Comparison of ENCODE assay signal across 13 mouse cellular contexts in the genomic region with DNA sequence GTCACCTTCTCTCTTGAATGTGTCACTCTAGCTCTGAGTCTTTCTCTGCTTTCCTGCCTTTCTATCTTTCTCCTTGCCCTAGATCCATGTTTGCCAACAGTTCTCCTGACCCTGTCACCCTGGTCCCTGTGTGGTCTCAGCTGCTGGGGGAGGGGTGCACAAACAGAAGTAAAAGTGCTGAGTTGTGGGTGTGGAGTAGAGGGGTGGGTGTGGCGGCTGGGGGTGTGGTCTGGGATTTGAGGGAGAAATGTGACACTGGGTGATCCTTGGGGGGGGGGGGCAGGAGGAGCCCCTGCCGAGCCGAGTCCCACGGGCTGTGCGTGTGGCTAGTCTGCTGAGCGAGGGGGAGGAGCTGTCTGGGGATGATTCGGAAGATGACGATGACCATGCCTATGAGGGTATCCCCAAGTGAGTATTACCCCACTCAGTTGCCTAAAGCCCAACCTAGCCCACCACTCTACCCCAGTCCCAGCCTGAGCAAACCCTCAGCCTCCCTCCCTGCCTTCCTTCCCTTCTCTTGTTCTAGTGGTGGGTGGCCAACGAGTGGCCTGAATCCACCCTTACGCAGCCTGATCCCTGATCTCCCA. TPM values are rescaled to one million over a fixed set of nuclear protein-coding genes. Genes with fewer than 3 reads are reported as not detected.
DNase-seq lines count a peak whose midpoint lies in the region; ATAC-seq lines count a peak whose summit lies in the region.
"Had no signal": no experiment of that assay in that cellular context is flagged by ENCODE, and none has a peak within 500 bp of the region (broad histone marks: within the 10 kb centered on the region; RNA-seq: fewer than 3 reads in every experiment).

No protein-coding gene starts in this region.

- no peak overlapping the region for H3K9ac ChIP-seq in forebrain, embryonic 13.5 days
- H3K9ac ChIP-seq in kidney, embryonic 16.5 days (replicated peaks; ENCODE audit: low read length) = peak overlapping the region; percentile 22; the same call in 1 of the 2 replicates
- H3K9ac ChIP-seq in intestine, embryonic 16.5 days (ENCODE audit: low read depth, low read length) = no peak overlapping the region; the same call in 1 of the 2 replicates

- H3K9me3 ChIP-seq in forebrain, embryonic 10.5 days = no peaks in the 10 kb centered on the region
- no peaks in the 10 kb centered on the region for H3K9me3 ChIP-seq in forebrain, embryonic 13.5 days (replicated peaks)
- H3K9me3 ChIP-seq in kidney, embryonic 16.5 days (ENCODE audit: low read length) = no peaks in the 10 kb centered on the region
- no peaks in the 10 kb centered on the region for H3K9me3 ChIP-seq in intestine, embryonic 16.5 days (ENCODE audit: control insufficient read depth, low read length)

- no peaks in the 10 kb centered on the region for H3K27me3 ChIP-seq in forebrain, embryonic 10.5 days (ENCODE audit: poor library complexity, severe bottlenecking)
- H3K27me3 ChIP-seq in forebrain, embryonic 13.5 days = 0 out of 2 replicates have a peak, but pooled peaks cover 2% of the 10 kb centered on the region
- no peaks in the 10 kb centered on the region for H3K27me3 ChIP-seq in kidney, embryonic 16.5 days (ENCODE audit: insufficient read depth, low read length)
- no peaks in the 10 kb centered on the region for H3K27me3 ChIP-seq in intestine, embryonic 16.5 days (replicated peaks; ENCODE audit: control insufficient read depth, insufficient read depth, low read length)

- no peak for DNase-seq in forebrain, embryonic 10.5 days (ENCODE audit: extremely low spot score, low spot score)
- DNase-seq in kidney, adult 11 months = no peak
- DNase-seq in lung, postnatal 10 days = peak; percentile 76
- DNase-seq in urinary bladder, postnatal 4 days (ENCODE audit: low spot score in 2 of 2) = no peak
- DNase-seq: adrenal gland, postnatal 25 days; cerebellum, adult 2 months; gastrocnemius, postnatal 10 days; left cerebral cortex, postnatal 4 days had no signal

- H3K27ac ChIP-seq in forebrain, embryonic 10.5 days = peak overlapping the region; percentile 26; the same call in 1 of the 2 replicates
- no peak overlapping the region for H3K27ac ChIP-seq in forebrain, embryonic 13.5 days
- H3K27ac ChIP-seq in kidney, embryonic 16.5 days (ENCODE audit: low read length) = peak overlapping the region; percentile 81
- peak overlapping the region; percentile 55 for H3K27ac ChIP-seq in intestine, embryonic 16.5 days (ENCODE audit: low read length)

- 66% methylated on average over 10 of the region's 10 CpGs for WGBS in forebrain, embryonic 10.5 days
- 76% methylated on average over 7 of the region's 10 CpGs for WGBS in forebrain, embryonic 13.5 days
- 33% methylated on average over 7 of the region's 10 CpGs for WGBS in kidney, embryonic 16.5 days
- 49% methylated on average over 10 of the region's 10 CpGs for WGBS in intestine, embryonic 16.5 days

- no peak overlapping the region for H3K4me3 ChIP-seq in forebrain, embryonic 10.5 days
- H3K4me3 ChIP-seq in forebrain, embryonic 13.5 days = no peak overlapping the region
- peak overlapping the region; percentile 6; the same call in 1 of the 2 replicates for H3K4me3 ChIP-seq in kidney, embryonic 16.5 days (ENCODE audit: low read length)
- H3K4me3 ChIP-seq in intestine, embryonic 16.5 days (ENCODE audit: low read length) = no peak overlapping the region

- peaks cover 18% of the 10 kb centered on the region for H3K4me1 ChIP-seq in forebrain, embryonic 10.5 days
- no peaks in the 10 kb centered on the region for H3K4me1 ChIP-seq in forebrain, embryonic 13.5 days
- peaks cover 29% of the 10 kb centered on the region for H3K4me1 ChIP-seq in kidney, embryonic 16.5 days (ENCODE audit: insufficient read depth, low read length)
- H3K4me1 ChIP-seq in intestine, embryonic 16.5 days (ENCODE audit: control insufficient read depth, insufficient read depth, low read length) = peaks cover 20% of the 10 kb centered on the region

- no peaks in the 10 kb centered on the region for H3K36me3 ChIP-seq in forebrain, embryonic 10.5 days (replicated peaks)
- no peaks in the 10 kb centered on the region for H3K36me3 ChIP-seq in forebrain, embryonic 13.5 days (ENCODE audit: poor library complexity, severe bottlenecking)
- H3K36me3 ChIP-seq in kidney, embryonic 16.5 days (ENCODE audit: insufficient read depth, low read length) = peaks cover 7% of the 10 kb centered on the region; the same call in 1 of the 2 replicates
- H3K36me3 ChIP-seq in intestine, embryonic 16.5 days (ENCODE audit: control insufficient read depth, insufficient read depth, low read length) = peaks cover 13% of the 10 kb centered on the region

- H3K4me2 ChIP-seq in forebrain, embryonic 13.5 days = no peak overlapping the region
- H3K4me2 ChIP-seq in kidney, embryonic 16.5 days (replicated peaks; ENCODE audit: low read depth, low read length) = peak overlapping the region; percentile 35
- peak overlapping the region; percentile 8; the same call in 1 of the 2 replicates for H3K4me2 ChIP-seq in intestine, embryonic 16.5 days (ENCODE audit: low read depth, low read length)

- no peak for ATAC-seq in forebrain, embryonic 13.5 days
- ATAC-seq in kidney, embryonic 16.5 days (ENCODE audit: low FRiP score, low TSS enrichment) = peak; percentile 40
- ATAC-seq in intestine, embryonic 16.5 days = peak; percentile 29
- no peak for ATAC-seq in activated CD4-positive, CD25-positive, alpha-beta regulatory T cell, adult 4 months
- ATAC-seq: midbrain, embryonic 16.5 days had no signal

RNA-seq across cellular contexts. Expression of a gene that starts 24.7 kb away (rescaled TPM):
- not detected in 2 replicates for polyA plus RNA-seq in forebrain, embryonic 10.5 days (2016; fragmentation: Nextera tagmentation; extraction: Ambion mirVana)
- not detected in 2 replicates for polyA plus RNA-seq in forebrain, embryonic 13.5 days (2015; fragmentation: Nextera tagmentation; extraction: Ambion mirVana)
- 9.9 TPM in 1 of 2 replicates, not detected in the other for polyA plus RNA-seq in kidney, embryonic 16.5 days (2015; fragmentation: Nextera tagmentation; extraction: Ambion mirVana)
- not detected in 2 replicates for polyA plus RNA-seq in intestine, embryonic 16.5 days (2015; fragmentation: Nextera tagmentation; extraction: Ambion mirVana)
- polyA plus RNA-seq in activated CD4-positive, CD25-positive, alpha-beta regulatory T cell, adult 4 months (2017; shearing (Covaris generic)) = 10 to 100 TPM; 15.9 to 22.1 TPM

RNA-seq across cellular contexts. Expression of a gene that starts 35.5 kb away (rescaled TPM):
- polyA plus RNA-seq in forebrain, embryonic 10.5 days (2016; fragmentation: Nextera tagmentation; extraction: Ambion mirVana) = 16.2 and 16.3 TPM in 2 replicates
- 26.2 and 32.2 TPM in 2 replicates for polyA plus RNA-seq in forebrain, embryonic 13.5 days (2015; fragmentation: Nextera tagmentation; extraction: Ambion mirVana)
- polyA plus RNA-seq in kidney, embryonic 16.5 days (2015; fragmentation: Nextera tagmentation; extraction: Ambion mirVana) = 31.6 and 46.5 TPM in 2 replicates
- polyA plus RNA-seq in intestine, embryonic 16.5 days (2015; fragmentation: Nextera tagmentation; extraction: Ambion mirVana) = 23.0 and 23.5 TPM in 2 replicates
- 10 to 100 TPM; 13.4 to 18.5 TPM for polyA plus RNA-seq in activated CD4-positive, CD25-positive, alpha-beta regulatory T cell, adult 4 months (2017; shearing (Covaris generic))

RNA-seq across cellular contexts. Expression of a gene that starts 38.1 kb away (rescaled TPM):
- polyA plus RNA-seq in forebrain, embryonic 10.5 days (2016; fragmentation: Nextera tagmentation; extraction: Ambion mirVana) = 11.7 and 12.9 TPM in 2 replicates
- polyA plus RNA-seq in forebrain, embryonic 13.5 days (2015; fragmentation: Nextera tagmentation; extraction: Ambion mirVana) = 4.8 and 6.0 TPM in 2 replicates
- 106 and 112 TPM in 2 replicates for polyA plus RNA-seq in kidney, embryonic 16.5 days (2015; fragmentation: Nextera tagmentation; extraction: Ambion mirVana)
- polyA plus RNA-seq in intestine, embryonic 16.5 days (2015; fragmentation: Nextera tagmentation; extraction: Ambion mirVana) = 60.9 and 61.8 TPM in 2 replicates
- 10 to 100 TPM; 27.1 to 51.2 TPM for polyA plus RNA-seq in activated CD4-positive, CD25-positive, alpha-beta regulatory T cell, adult 4 months (2017; shearing (Covaris generic))

Comparison
In these comparisons a context has a peak if more than half of its experiments do, and no peak if none do; other contexts are left out.
1. ATAC-seq: peak in kidney, embryonic 16.5 days (single experiment) and intestine, embryonic 16.5 days (single experiment); none in forebrain, embryonic 13.5 days (single experiment) and activated CD4-positive, CD25-positive, alpha-beta regulatory T cell, adult 4 months (single experiment).